Mouse (Mus musculus) kidney, adult 2 months (tissue): Measurements from ENCODE around the gene Batf3.

Experiments used
- CTCF ChIP-seq: fragments of 200-500 bp; conservative IDR thresholded peaks from 2 replicates; pipeline ENCODE4 v1.5.1; 2011; ENCODE audit warnings: low read depth, mild to moderate bottlenecking, control low read depth, low read length, moderate library complexity, mixed read lengths; ENCODE audit not compliant: insufficient read depth, insufficient read length
- POLR2A ChIP-seq: fragments of 200-500 bp; IDR thresholded peaks from one replicate; pipeline ENCODE4 v1.6.1; 2011; ENCODE audit warnings: low read depth, low read length, control low read depth

DNA sequence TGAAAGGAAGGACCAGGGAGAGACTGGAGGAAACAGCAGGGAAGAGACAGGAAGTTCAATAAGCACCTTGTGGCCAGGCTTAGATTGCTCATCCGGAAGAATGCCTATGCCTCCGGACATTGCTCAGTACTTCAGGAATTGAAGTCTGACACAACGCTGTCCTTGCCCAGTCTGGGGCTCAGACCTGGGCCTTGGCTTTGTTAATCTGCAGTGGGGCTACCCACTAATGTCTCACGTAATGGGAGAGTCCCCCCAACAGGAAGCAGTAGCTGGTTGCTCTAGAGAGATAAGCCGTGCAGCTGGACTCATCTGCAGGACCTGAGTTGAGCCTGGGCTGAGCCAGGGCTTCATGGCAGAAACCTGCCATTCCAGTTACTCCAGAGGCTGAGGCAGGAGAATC, 35.3 kb downstream of the Batf3 start:
- no peak for TF ChIP-seq POLR2A
- no peak for TF ChIP-seq CTCF
